Mouse (Mus musculus) myocyte (in vitro differentiated cells): ENCODE results near the gene Xrcc1.
"Not testable (repeated sequence)": the region's sequence is repeated elsewhere in the genome, so short reads cannot be mapped to it uniquely, and the experiment has no call there.

Source experiments
- E2F4 ChIP-seq: IDR thresholded peaks from one replicate; pipeline ENCODE4 v1.6.1; 2011; ENCODE audit warnings: mild to moderate bottlenecking, control low read depth, moderate library complexity; ENCODE audit not compliant: insufficient read depth
- POLR2A ChIP-seq: IDR thresholded peaks from one replicate; pipeline ENCODE4 v1.6.1; 2011; ENCODE audit warnings: low read depth, mild to moderate bottlenecking, control low read depth, moderate library complexity; ENCODE audit not compliant: insufficient read length
- USF1 ChIP-seq: IDR thresholded peaks from one replicate; pipeline ENCODE4 v1.6.1; 2011; ENCODE audit warnings: low read depth, mild to moderate bottlenecking, control low read depth, moderate library complexity

DNA sequence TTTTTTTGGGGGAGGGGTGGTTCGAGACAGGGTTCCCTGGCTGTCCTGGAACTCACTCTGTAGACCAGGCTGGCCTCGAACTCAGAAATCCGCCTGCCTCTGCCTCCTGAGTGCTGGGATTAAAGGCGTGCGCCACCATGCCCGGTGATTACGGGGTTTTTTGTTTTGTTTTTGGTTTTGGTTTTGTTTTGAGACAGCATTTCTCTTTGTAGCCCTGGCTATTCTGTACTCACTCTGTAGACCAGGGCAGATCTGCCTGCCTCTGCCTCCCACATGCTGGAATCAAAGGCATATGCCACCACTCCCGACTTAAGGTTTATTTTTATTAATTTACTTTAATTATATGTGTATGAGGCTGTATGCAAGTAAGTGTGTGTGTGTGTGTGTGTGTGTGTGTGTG, 72.3 kb downstream of the Xrcc1 start:
- TF ChIP-seq USF1, E2F4, POLR2A: not testable (repeated sequence)
